In genomic region chr11:108586551-108587184, GRCm38 (mm10) we compare ENCODE assay signal across 11 mouse cellular contexts.
A peak's percentile ranks its signal among the peaks of the same experiment; 100 is the strongest.
DNase-seq lines count a peak whose midpoint lies in the region; ATAC-seq and TF ChIP-seq lines count a peak whose summit lies in the region.
"Had no signal": no experiment of that assay in that cellular context is flagged by ENCODE, and none has a peak within 500 bp of the region (broad histone marks: within the 10 kb centered on the region; RNA-seq: fewer than 3 reads in every experiment).

No protein-coding gene starts in this region.

- ATAC-seq in forebrain, embryonic 11.5 days (replicated peaks; ENCODE audit: low FRiP score) = no peak
- ATAC-seq in midbrain, postnatal 0 days (ENCODE audit: low FRiP score) = no peak
- ATAC-seq in midbrain, embryonic 13.5 days = no peak
- ATAC-seq: intestine, embryonic 15.5 days had no signal

- no peak for TF ChIP-seq CTCF in midbrain, postnatal 0 days (IDR thresholded peaks at IDR 0.05)

- no peak overlapping the region for H3K27ac ChIP-seq in forebrain, embryonic 10.5 days
- H3K27ac ChIP-seq in forebrain, embryonic 11.5 days (ENCODE audit: low read depth, low read length) = no peak overlapping the region
- H3K27ac ChIP-seq in midbrain, postnatal 0 days (ENCODE audit: low read depth, low read length) = no peak overlapping the region; the same call in 1 of the 2 replicates
- no peak overlapping the region for H3K27ac ChIP-seq in midbrain, embryonic 13.5 days
- H3K27ac ChIP-seq: embryonic facial prominence, embryonic 13.5 days; intestine, embryonic 15.5 days; macrophage had no signal

- peaks cover 27% of the 10 kb centered on the region for H3K4me1 ChIP-seq in forebrain, embryonic 10.5 days
- no peaks in the 10 kb centered on the region for H3K4me1 ChIP-seq in forebrain, embryonic 11.5 days (replicated peaks; ENCODE audit: control insufficient read depth, insufficient read depth, low read length)
- H3K4me1 ChIP-seq in midbrain, postnatal 0 days (ENCODE audit: insufficient read depth, low read length) = 0 out of 2 replicates have a peak, but pooled peaks cover 4% of the 10 kb centered on the region
- H3K4me1 ChIP-seq in midbrain, embryonic 13.5 days (replicated peaks) = peaks cover 10% of the 10 kb centered on the region
- H3K4me1 ChIP-seq: intestine, embryonic 15.5 days had no signal

- H3K27me3 ChIP-seq in forebrain, embryonic 10.5 days (ENCODE audit: poor library complexity, severe bottlenecking) = no peaks in the 10 kb centered on the region
- no peaks in the 10 kb centered on the region for H3K27me3 ChIP-seq in forebrain, embryonic 11.5 days (ENCODE audit: control insufficient read depth, insufficient read depth, low read length)
- no peaks in the 10 kb centered on the region for H3K27me3 ChIP-seq in midbrain, postnatal 0 days (ENCODE audit: insufficient read depth, low read length)
- H3K27me3 ChIP-seq in midbrain, embryonic 13.5 days = no peaks in the 10 kb centered on the region
- H3K27me3 ChIP-seq: embryonic facial prominence, embryonic 13.5 days; intestine, embryonic 15.5 days had no signal

- 58% methylated on average over 7 of the region's 7 CpGs for WGBS in forebrain, embryonic 10.5 days
- 63% methylated on average over 7 of the region's 7 CpGs for WGBS in forebrain, embryonic 11.5 days
- 25% methylated on average over 7 of the region's 7 CpGs for WGBS in midbrain, postnatal 0 days
- 39% methylated on average over 7 of the region's 7 CpGs for WGBS in midbrain, embryonic 13.5 days

- H3K9ac ChIP-seq in forebrain, embryonic 11.5 days (ENCODE audit: low read length) = no peak overlapping the region
- H3K9ac ChIP-seq in midbrain, postnatal 0 days (replicated peaks; ENCODE audit: low read length, poor library complexity, severe bottlenecking) = no peak overlapping the region
- no peak overlapping the region for H3K9ac ChIP-seq in midbrain, embryonic 13.5 days (replicated peaks)
- H3K9ac ChIP-seq: embryonic facial prominence, embryonic 13.5 days; intestine, embryonic 15.5 days had no signal

- H3K4me3 ChIP-seq in forebrain, embryonic 10.5 days = no peak overlapping the region
- no peak overlapping the region for H3K4me3 ChIP-seq in forebrain, embryonic 11.5 days (ENCODE audit: low read depth, low read length)
- no peak overlapping the region for H3K4me3 ChIP-seq in midbrain, postnatal 0 days (ENCODE audit: low read depth, low read length)
- H3K4me3 ChIP-seq in midbrain, embryonic 13.5 days (replicated peaks) = no peak overlapping the region
- H3K4me3 ChIP-seq: embryonic facial prominence, embryonic 13.5 days; intestine, embryonic 15.5 days had no signal

- no peaks in the 10 kb centered on the region for H3K9me3 ChIP-seq in forebrain, embryonic 10.5 days
- no peaks in the 10 kb centered on the region for H3K9me3 ChIP-seq in forebrain, embryonic 11.5 days (ENCODE audit: control insufficient read depth, low read length)
- H3K9me3 ChIP-seq in midbrain, postnatal 0 days (ENCODE audit: low read length) = no peaks in the 10 kb centered on the region
- H3K9me3 ChIP-seq in midbrain, embryonic 13.5 days = no peaks in the 10 kb centered on the region
- H3K9me3 ChIP-seq: embryonic facial prominence, embryonic 13.5 days; intestine, embryonic 15.5 days had no signal

- DNase-seq in forebrain, embryonic 10.5 days (ENCODE audit: extremely low spot score, low spot score) = peak; percentile 27
- DNase-seq in forebrain, embryonic 11.5 days (ENCODE audit: low spot score) = no peak
- peak; percentile 4 for DNase-seq in midbrain, postnatal 0 days (ENCODE audit: low spot score)
- peak; percentile 46 for DNase-seq in forelimb bud, embryonic 11.5 days (ENCODE audit: low read depth, low spot score)
- DNase-seq in lung, postnatal 4 days = peak; percentile 11 to 55
- DNase-seq in cerebellum, adult 11-12 months = no peak
- no peak for DNase-seq in thymus, adult 18-20 months

- H3K36me3 ChIP-seq in forebrain, embryonic 10.5 days (replicated peaks) = no peaks in the 10 kb centered on the region
- no peaks in the 10 kb centered on the region for H3K36me3 ChIP-seq in forebrain, embryonic 11.5 days (ENCODE audit: control insufficient read depth, insufficient read depth, low read length)
- no peaks in the 10 kb centered on the region for H3K36me3 ChIP-seq in midbrain, postnatal 0 days (ENCODE audit: insufficient read depth, low read length)
- H3K36me3 ChIP-seq in midbrain, embryonic 13.5 days = no peaks in the 10 kb centered on the region
- H3K36me3 ChIP-seq: intestine, embryonic 15.5 days had no signal

- H3K4me2 ChIP-seq in forebrain, embryonic 11.5 days (ENCODE audit: low read depth, low read length, severe bottlenecking) = no peak overlapping the region
- no peak overlapping the region for H3K4me2 ChIP-seq in midbrain, postnatal 0 days (ENCODE audit: low read depth, low read length, poor library complexity, severe bottlenecking)
- no peak overlapping the region for H3K4me2 ChIP-seq in midbrain, embryonic 13.5 days (replicated peaks)
- H3K4me2 ChIP-seq: embryonic facial prominence, embryonic 13.5 days; intestine, embryonic 15.5 days had no signal

Comparison
In these comparisons a context has a peak if more than half of its experiments do, and no peak if none do; other contexts are left out.
1. DNase-seq: peak in forebrain, embryonic 10.5 days (single experiment), midbrain, postnatal 0 days (single experiment), forelimb bud, embryonic 11.5 days (single experiment) and lung, postnatal 4 days (2 of 2); none in forebrain, embryonic 11.5 days (single experiment), cerebellum, adult 11-12 months (single experiment) and thymus, adult 18-20 months (0 of 2).